ENCODE assay signal across 28 mouse cellular contexts in genomic region chr8:118350136-118350535, GRCm38 (mm10).
DNase-seq lines count a peak whose midpoint lies in the region; TF ChIP-seq lines count a peak whose summit lies in the region.
"Had no signal": no experiment of that assay in that cellular context is flagged by ENCODE, and none has a peak within 500 bp of the region (broad histone marks: within the 10 kb centered on the region; RNA-seq: fewer than 3 reads in every experiment).

No protein-coding gene starts in this region.

- intact Hi-C loops in heart, adult 2 months (cut with DNase I): loop anchor here (2.0 to 10.0 kb wide), 4 partner anchors 45 to 505 kb away; no protein-coding TSS in a partner anchor

- H3K4me2 ChIP-seq in myocyte (ENCODE audit: low read depth): peak overlapping the region; percentile 62
- H3K4me2 ChIP-seq: embryonic facial prominence, embryonic 12.5 days; forebrain, embryonic 15.5 days; heart, embryonic 13.5 days; hindbrain, embryonic 14.5 days; limb, embryonic 13.5 days; liver, embryonic 11.5 days; midbrain, embryonic 13.5 days; neural tube, embryonic 15.5 days; stomach, embryonic 15.5 days had no signal

- 50% methylated on average over 7 of the region's 7 CpGs for WGBS in heart, adult 2 months
- 52% methylated on average over 7 of the region's 7 CpGs for WGBS in lung, adult 2 months

- no peak for TF ChIP-seq POLR2A in heart, adult 2 months (IDR thresholded peaks at IDR 0.05; ENCODE audit: insufficient read depth, low read depth, low read length)
- TF ChIP-seq POLR2A in myocyte (IDR thresholded peaks at IDR 0.05; ENCODE audit: insufficient read length, low read depth): no peak
- no peak for TF ChIP-seq POLR2A in lung, adult 2 months (IDR thresholded peaks at IDR 0.05; ENCODE audit: borderline replicate concordance, extremely low read depth, low read depth, low read length)

- TF ChIP-seq CTCF in heart, adult 2 months (IDR thresholded peaks at IDR 0.05): no peak
- no peak for TF ChIP-seq CTCF in lung, adult 2 months (IDR thresholded peaks at IDR 0.05; ENCODE audit: insufficient read depth, low read length)

- no peaks in the 10 kb centered on the region for H3K27me3 ChIP-seq in heart, adult 2 months (ENCODE audit: control insufficient read depth, insufficient read depth, low read length)
- H3K27me3 ChIP-seq in myocyte (ENCODE audit: control insufficient read depth, insufficient read depth, insufficient read length): no peaks in the 10 kb centered on the region
- H3K27me3 ChIP-seq: embryonic facial prominence, embryonic 12.5 days; forebrain, embryonic 15.5 days; heart, embryonic 13.5 days; limb, embryonic 13.5 days; megakaryocyte, embryonic 14.5 days; midbrain, embryonic 13.5 days; neural tube, embryonic 15.5 days; Patski; stomach, embryonic 15.5 days had no signal

- no peak overlapping the region for H3K9ac ChIP-seq in heart, adult 2 months (ENCODE audit: low read depth, low read length)
- H3K9ac ChIP-seq: embryonic facial prominence, embryonic 12.5 days; forebrain, embryonic 15.5 days; heart, embryonic 13.5 days; hindbrain, embryonic 14.5 days; limb, embryonic 13.5 days; midbrain, embryonic 13.5 days; neural tube, embryonic 15.5 days; stomach, embryonic 15.5 days had no signal

- no peaks in the 10 kb centered on the region for H3K36me3 ChIP-seq in heart, adult 2 months (ENCODE audit: control insufficient read depth, insufficient read depth, low read length)
- no peaks in the 10 kb centered on the region for H3K36me3 ChIP-seq in myocyte (ENCODE audit: control insufficient read depth, insufficient read depth)
- H3K36me3 ChIP-seq: embryonic facial prominence, embryonic 12.5 days; forebrain, embryonic 15.5 days; heart, embryonic 13.5 days; limb, embryonic 13.5 days; midbrain, embryonic 13.5 days; neural tube, embryonic 15.5 days; stomach, embryonic 15.5 days had no signal

- no peak overlapping the region for H3ac ChIP-seq in myocyte (ENCODE audit: control insufficient read depth, insufficient read length)

- H3K4me1 ChIP-seq in heart, adult 2 months (ENCODE audit: control insufficient read depth, insufficient read depth, low read length): peaks cover 10% of the 10 kb centered on the region
- H3K4me1 ChIP-seq in brown adipose tissue, adult 24 weeks (ENCODE audit: control insufficient read depth, insufficient read depth, insufficient read length, low read length): peaks cover 12% of the 10 kb centered on the region; the same call in 1 of the 2 replicates
- H3K4me1 ChIP-seq in lung, adult 2 months (ENCODE audit: control insufficient read depth, insufficient read depth, low read length): no peaks in the 10 kb centered on the region
- H3K4me1 ChIP-seq: embryonic facial prominence, embryonic 12.5 days; forebrain, embryonic 15.5 days; limb, embryonic 13.5 days; megakaryocyte, embryonic 14.5 days; midbrain, embryonic 13.5 days; stomach, embryonic 15.5 days had no signal

- peaks cover 4% of the 10 kb centered on the region for H3K79me2 ChIP-seq in heart, adult 2 months (replicated peaks; ENCODE audit: control insufficient read depth, insufficient read depth, low read length)
- peaks cover under 1% of the 10 kb centered on the region for H3K79me2 ChIP-seq in myocyte (ENCODE audit: control insufficient read depth, insufficient read depth)

- peak; percentile 28 to 42 for DNase-seq in heart, adult 2 months
- DNase-seq in heart, postnatal 4 days: no peak
- peak; percentile 78 for DNase-seq in 3T3-L1 (ENCODE audit: low read depth, low spot score)
- DNase-seq in urinary bladder, postnatal 25 days (ENCODE audit: low spot score): no peak
- DNase-seq in lung, adult 2 months: no peak
- DNase-seq: adrenal gland, postnatal 10 days; cerebellum, adult 11 months; cerebellum, adult 9-11 months; embryo, embryonic 11 days; gastrocnemius, postnatal 10 days; kidney, adult 11 months; kidney, postnatal 4 days; lung, postnatal 4 days; right cerebral cortex, postnatal 14 days; thymus, postnatal 14 days had no signal

- peak overlapping the region; percentile 74 for H3K27ac ChIP-seq in heart, adult 2 months
- peak overlapping the region; percentile 93 for H3K27ac ChIP-seq in brown adipose tissue, adult 24 weeks (replicated peaks; ENCODE audit: low read depth, low read length)
- H3K27ac ChIP-seq: embryonic facial prominence, embryonic 12.5 days; forebrain, embryonic 15.5 days; heart, embryonic 13.5 days; hindbrain, embryonic 14.5 days; limb, embryonic 13.5 days; midbrain, embryonic 13.5 days; neural tube, embryonic 15.5 days; stomach, embryonic 15.5 days had no signal

- no peak overlapping the region for H3K4me3 ChIP-seq in heart, adult 2 months
- no peak overlapping the region for H3K4me3 ChIP-seq in brown adipose tissue, adult 24 weeks (ENCODE audit: insufficient read depth, low read depth, low read length)
- H3K4me3 ChIP-seq in myocyte: no peak overlapping the region
- H3K4me3 ChIP-seq in lung, adult 2 months (replicated peaks; ENCODE audit: extremely low read depth, low read depth, low read length): no peak overlapping the region
- H3K4me3 ChIP-seq: embryonic facial prominence, embryonic 12.5 days; forebrain, embryonic 15.5 days; heart, embryonic 13.5 days; limb, embryonic 13.5 days; megakaryocyte, embryonic 14.5 days; midbrain, embryonic 13.5 days; neural tube, embryonic 15.5 days; stomach, embryonic 15.5 days had no signal

- peak; percentile 63; the same call in 1 of the 2 replicates for TF ChIP-seq EP300 in heart, adult 2 months (IDR thresholded peaks at IDR 0.05; ENCODE audit: insufficient read depth, low read depth, low read length)

TF ChIP-seq in myocyte, 11 proteins besides CTCF, POLR2A, EP300 and RAD21:
- no peak for TF ChIP-seq CEBPB (IDR thresholded peaks at IDR 0.05; ENCODE audit: insufficient read depth, poor library complexity, severe bottlenecking)
- TF ChIP-seq MYOD1 (IDR thresholded peaks at IDR 0.05; ENCODE audit: control insufficient read depth in 1 of 3, insufficient read length in 2 of 3, low read depth in 2 of 3): peak in 1 of 3 experiments; percentile 47
- peak; percentile 74 for TF ChIP-seq SRF (IDR thresholded peaks at IDR 0.05; ENCODE audit: control insufficient read depth, insufficient read length, low read depth)
- no peak for TF ChIP-seq E2F4 (IDR thresholded peaks at IDR 0.05; ENCODE audit: insufficient read depth)
- no peak for TF ChIP-seq TCF12 (IDR thresholded peaks at IDR 0.05; ENCODE audit: insufficient read depth, poor library complexity, severe bottlenecking)

Comparison
In these comparisons a context has a peak if more than half of its experiments do, and no peak if none do; other contexts are left out.
1. DNase-seq: peak in heart, adult 2 months (2 of 2) and 3T3-L1 (single experiment); none in heart, postnatal 4 days (single experiment), urinary bladder, postnatal 25 days (single experiment) and lung, adult 2 months (single experiment).